Mouse (Mus musculus): ENCODE results near the gene Jmjd8. TPM values are rescaled to one million over a fixed set of nuclear protein-coding genes. Genes with fewer than 3 reads are reported as not detected.
A peak's percentile ranks its signal among the peaks of the same experiment; 100 is the strongest.

The Jmjd8 gene
- polyA plus RNA-seq, 1 experiment from 2014 or later, result 36.7 TPM

GRCm38 (mm10) chr17:25835301-25835700 lies 6.6 kb downstream of the Jmjd8 start:
- Histone ChIP-seq H3K27ac (replicated peaks) (no peak overlapping the region), H3K9me3 (no peaks in the 10 kb centered on the region), H3K4me2 (peak overlapping the region; percentile 99), H3K36me3 (peaks cover 63% of the 10 kb centered on the region), H3K27me3 (replicated peaks) (no peaks in the 10 kb centered on the region), H3K4me3 (peak overlapping the region; percentile 74; the same call in 1 of the 2 replicates), H3K9ac (peak overlapping the region; percentile 92), H3K4me1 (peaks cover 68% of the 10 kb centered on the region)
- 91% methylated on average over 7 of the region's 7 CpGs for WGBS
- ATAC-seq (ENCODE audit: extremely low read depth, insufficient number of reproducible peaks, low FRiP score, low TSS enrichment), result no peak

DNA sequence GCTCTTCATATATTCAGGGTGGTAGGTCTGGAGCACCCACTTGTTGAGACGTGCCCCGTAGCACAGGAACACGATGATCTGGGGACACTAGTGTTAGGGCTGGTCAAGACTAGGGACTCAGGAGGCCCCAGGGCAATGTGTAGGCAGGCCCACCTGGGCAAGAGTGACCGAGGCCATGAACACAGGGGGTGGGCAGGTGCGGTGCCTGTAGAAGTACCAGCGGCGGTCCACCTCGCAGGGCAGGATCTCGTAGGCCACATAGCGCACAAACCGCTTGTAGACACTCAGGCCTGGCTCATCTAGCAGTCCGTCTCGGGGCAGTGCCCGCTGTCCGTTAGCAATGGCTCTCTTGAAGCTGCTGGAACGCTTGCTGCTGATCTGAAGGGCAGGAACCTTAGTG lies 7.1 kb downstream of the Jmjd8 start:
- no peak overlapping the region for H3K4me3 ChIP-seq
- H3K36me3 ChIP-seq, result peaks cover 63% of the 10 kb centered on the region
- peaks cover 63% of the 10 kb centered on the region for H3K4me1 ChIP-seq
- H3K4me2 ChIP-seq, result peak overlapping the region; percentile 86
- WGBS, result 94% methylated on average over 16 of the region's 16 CpGs
- H3K27ac ChIP-seq (replicated peaks), result 0 out of 2 replicates have a peak overlapping the region, but pooled peaks have one; percentile 74
- H3K9me3 ChIP-seq, result no peaks in the 10 kb centered on the region
- peak overlapping the region; percentile 92; the same call in 1 of the 2 replicates for H3K9ac ChIP-seq
- H3K27me3 ChIP-seq (replicated peaks), result no peaks in the 10 kb centered on the region
- ATAC-seq (ENCODE audit: extremely low read depth, insufficient number of reproducible peaks, low FRiP score, low TSS enrichment), result no peak

- peaks cover 63% of the 10 kb centered on the region for H3K36me3 ChIP-seq
Observed at GRCm38 (mm10) chr17:25836397-25837075, 7.9 kb downstream of the Jmjd8 start.

GRCm38 (mm10) chr17:25837076-25837410 lies 8.4 kb downstream of the Jmjd8 start, which contains the start of gene Rhbdl1:
Gene Rhbdl1 (minus strand): TSS chr17:25837295.
- Histone ChIP-seq H3K4me1 (peaks cover 51% of the 10 kb centered on the region), H3K9me3 (no peaks in the 10 kb centered on the region), H3K36me3 (peaks cover 64% of the 10 kb centered on the region), H3K4me3 (peak within 1 kb of the TSS; percentile 53), H3K9ac (peak within 1 kb of the TSS; percentile 84), H3K27ac (replicated peaks) (peak within 1 kb of the TSS; percentile 74), H3K4me2 (peak within 1 kb of the TSS; percentile 86), H3K27me3 (replicated peaks) (no peaks in the 10 kb centered on the region)
- no peak for ATAC-seq (ENCODE audit: extremely low read depth, insufficient number of reproducible peaks, low FRiP score, low TSS enrichment)
- 2% methylated on average over 29 of the region's 29 CpGs for WGBS

More at GRCm38 (mm10) chr17:25836397-25837075, 7.9 kb downstream of the Jmjd8 start:
- H3K4me3 ChIP-seq, result peak overlapping the region; percentile 53
- peak overlapping the region; percentile 84 for H3K9ac ChIP-seq
- H3K9me3 ChIP-seq, result no peaks in the 10 kb centered on the region
- no peaks in the 10 kb centered on the region for H3K27me3 ChIP-seq (replicated peaks)
- H3K4me2 ChIP-seq, result peak overlapping the region; percentile 86
- H3K27ac ChIP-seq (replicated peaks), result peak overlapping the region; percentile 74
- 20% methylated on average over 21 of the region's 23 CpGs for WGBS
- no peak for ATAC-seq (ENCODE audit: extremely low read depth, insufficient number of reproducible peaks, low FRiP score, low TSS enrichment)
- peaks cover 56% of the 10 kb centered on the region for H3K4me1 ChIP-seq

- peak overlapping the region; percentile 84 for H3K9ac ChIP-seq
- no peaks in the 10 kb centered on the region for H3K27me3 ChIP-seq (replicated peaks)
Observed at GRCm38 (mm10) chr17:25837533-25837932, 8.9 kb downstream of the Jmjd8 start.

GRCm38 (mm10) chr17:25838904-25839303 lies 10.2 kb downstream of the Jmjd8 start:
- Histone ChIP-seq H3K4me2 (no peak overlapping the region), H3K9me3 (no peaks in the 10 kb centered on the region)

More at GRCm38 (mm10) chr17:25837533-25837932, 8.9 kb downstream of the Jmjd8 start:
- peaks cover 69% of the 10 kb centered on the region for H3K36me3 ChIP-seq
- H3K27ac ChIP-seq (replicated peaks), result peak overlapping the region; percentile 74
- WGBS, result 44% methylated on average over 3 of the region's 3 CpGs
- H3K4me1 ChIP-seq, result peaks cover 49% of the 10 kb centered on the region
- H3K4me2 ChIP-seq, result peak overlapping the region; percentile 86
- no peaks in the 10 kb centered on the region for H3K9me3 ChIP-seq
- no peak for ATAC-seq (ENCODE audit: extremely low read depth, insufficient number of reproducible peaks, low FRiP score, low TSS enrichment)
- peak overlapping the region; percentile 53; the same call in 1 of the 2 replicates for H3K4me3 ChIP-seq

GRCm38 (mm10) chr17:25839455-25840235 lies 11.0 kb downstream of the Jmjd8 start:
- Histone ChIP-seq H3K27ac (replicated peaks) (no peak overlapping the region), H3K9me3 (no peaks in the 10 kb centered on the region), H3K36me3 (peaks cover 68% of the 10 kb centered on the region), H3K4me2 (no peak overlapping the region), H3K9ac (no peak overlapping the region), H3K4me3 (no peak overlapping the region), H3K4me1 (peaks cover 53% of the 10 kb centered on the region), H3K27me3 (replicated peaks) (no peaks in the 10 kb centered on the region)
- ATAC-seq (ENCODE audit: extremely low read depth, insufficient number of reproducible peaks, low FRiP score, low TSS enrichment), result no peak
- 82% methylated on average over 14 of the region's 14 CpGs for WGBS

More at GRCm38 (mm10) chr17:25838904-25839303, 10.2 kb downstream of the Jmjd8 start:
- Histone ChIP-seq H3K27ac (replicated peaks) (no peak overlapping the region), H3K27me3 (replicated peaks) (no peaks in the 10 kb centered on the region), H3K4me3 (no peak overlapping the region), H3K4me1 (peaks cover 58% of the 10 kb centered on the region), H3K9ac (0 out of 2 replicates have a peak overlapping the region, but pooled peaks have one; percentile 5), H3K36me3 (peaks cover 71% of the 10 kb centered on the region)
- 79% methylated on average over 4 of the region's 4 CpGs for WGBS
- ATAC-seq (ENCODE audit: extremely low read depth, insufficient number of reproducible peaks, low FRiP score, low TSS enrichment), result no peak

DNA sequence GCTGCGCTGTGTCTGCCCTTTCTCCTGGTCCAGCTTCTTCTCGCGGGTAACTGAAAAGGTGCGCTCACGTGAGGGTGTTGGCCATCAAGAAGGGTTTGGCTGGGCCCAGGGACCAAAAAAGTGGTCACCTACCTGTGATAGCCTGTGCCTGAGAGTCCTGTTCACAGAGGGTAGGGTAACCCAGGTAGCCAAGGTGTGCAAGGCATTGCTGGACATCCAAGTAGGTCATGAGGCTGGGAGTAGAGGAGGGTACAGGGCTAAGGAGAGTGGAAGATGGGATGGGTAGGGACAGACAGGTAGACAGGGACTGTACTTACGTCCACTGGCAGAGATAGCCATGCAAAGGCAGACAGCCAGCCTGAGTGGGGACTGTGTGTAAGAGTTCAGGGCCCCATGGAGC lies 11.9 kb downstream of the Jmjd8 start:
- Histone ChIP-seq H3K4me3 (no peak overlapping the region), H3K9ac (no peak overlapping the region), H3K9me3 (no peaks in the 10 kb centered on the region), H3K27ac (replicated peaks) (no peak overlapping the region), H3K27me3 (replicated peaks) (no peaks in the 10 kb centered on the region), H3K36me3 (peaks cover 62% of the 10 kb centered on the region), H3K4me1 (peaks cover 49% of the 10 kb centered on the region), H3K4me2 (no peak overlapping the region)
- 95% methylated on average over 6 of the region's 6 CpGs for WGBS
- no peak for ATAC-seq (ENCODE audit: extremely low read depth, insufficient number of reproducible peaks, low FRiP score, low TSS enrichment)

DNA sequence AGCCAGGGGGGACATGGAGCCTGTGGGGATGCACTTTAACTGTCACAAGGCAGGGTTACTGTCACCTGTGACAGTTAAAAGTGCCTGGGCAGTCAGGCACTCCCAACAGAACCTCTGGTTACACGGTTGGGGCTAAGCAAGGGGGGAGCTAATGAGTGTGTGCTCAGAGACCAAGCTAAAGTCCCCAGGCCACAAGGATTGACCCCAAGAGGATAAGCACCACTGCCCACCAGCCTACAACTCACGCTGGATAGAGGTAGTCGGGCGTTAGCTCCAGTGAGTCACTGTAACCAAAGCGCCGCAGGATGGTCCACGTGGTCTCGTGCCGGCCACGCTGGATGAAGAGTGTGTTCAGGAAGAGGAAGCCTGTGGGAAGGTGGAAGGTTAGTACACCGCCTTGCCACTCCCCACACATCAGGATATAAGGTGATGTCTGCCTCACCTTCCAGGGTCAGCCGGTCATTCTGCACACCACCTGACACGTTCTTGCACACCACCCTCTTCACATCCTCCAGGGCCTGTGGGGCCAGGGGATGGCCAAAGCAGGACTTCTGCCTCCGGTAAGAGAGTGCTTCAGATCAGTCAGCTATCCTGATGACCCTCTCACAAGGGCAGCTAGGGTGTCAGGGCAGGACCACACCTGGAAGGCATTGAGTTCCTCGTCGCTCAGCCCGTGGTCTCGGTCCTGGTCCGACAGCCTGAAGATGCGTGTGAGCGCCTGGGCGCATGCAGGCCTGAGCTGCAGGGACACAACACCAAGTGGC lies 12.6 kb downstream of the Jmjd8 start, which contains the start of gene Gm20683:
Gm20683 (minus strand) TSS at position 647 of the 764 bp plus-strand sequence.
- no peak for ATAC-seq (ENCODE audit: extremely low read depth, insufficient number of reproducible peaks, low FRiP score, low TSS enrichment)
- H3K27ac ChIP-seq (replicated peaks), result no peak within 1 kb of the TSS
- no peak within 1 kb of the TSS for H3K4me2 ChIP-seq
- peaks cover 63% of the 10 kb centered on the region for H3K36me3 ChIP-seq
- H3K9ac ChIP-seq, result no peak within 1 kb of the TSS
- WGBS, result 89% methylated on average over 22 of the region's 22 CpGs
- no peaks in the 10 kb centered on the region for H3K27me3 ChIP-seq (replicated peaks)
- peaks cover 41% of the 10 kb centered on the region for H3K4me1 ChIP-seq
- no peak within 1 kb of the TSS for H3K4me3 ChIP-seq
- H3K9me3 ChIP-seq, result no peaks in the 10 kb centered on the region

DNA sequence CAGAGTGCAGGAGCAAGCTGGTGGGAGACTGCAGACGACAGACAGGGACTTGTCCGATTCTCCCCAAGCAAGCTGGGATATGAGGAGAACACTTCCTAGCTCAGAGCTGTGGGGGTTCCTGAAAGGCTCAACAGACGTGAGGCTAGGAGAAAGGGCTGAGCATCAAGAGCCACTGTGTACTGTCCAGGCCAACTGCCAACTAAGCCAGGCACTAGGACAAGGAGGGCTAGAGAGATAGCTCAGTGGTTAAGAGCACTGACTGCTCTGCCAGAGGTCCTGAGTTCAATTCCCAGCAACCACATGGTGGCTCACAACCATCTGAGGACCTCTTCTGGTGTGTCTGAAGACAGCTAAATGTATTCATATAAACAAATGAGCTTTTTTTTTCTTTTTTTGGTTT lies 13.8 kb downstream of the Jmjd8 start:
- no peak overlapping the region for H3K4me2 ChIP-seq
- H3K9ac ChIP-seq, result no peak overlapping the region
- no peak overlapping the region for H3K4me3 ChIP-seq
- WGBS, result 80% methylated on average over 3 of the region's 3 CpGs
- no peaks in the 10 kb centered on the region for H3K9me3 ChIP-seq
- peaks cover 72% of the 10 kb centered on the region for H3K36me3 ChIP-seq
- H3K27ac ChIP-seq (replicated peaks), result no peak overlapping the region
- ATAC-seq (ENCODE audit: extremely low read depth, insufficient number of reproducible peaks, low FRiP score, low TSS enrichment), result no peak
- no peaks in the 10 kb centered on the region for H3K27me3 ChIP-seq (replicated peaks)
- H3K4me1 ChIP-seq, result peaks cover 29% of the 10 kb centered on the region

GRCm38 (mm10) chr17:25843122-25843521 lies 14.5 kb downstream of the Jmjd8 start:
- Histone ChIP-seq H3K36me3 (peaks cover 72% of the 10 kb centered on the region), H3K27me3 (replicated peaks) (no peaks in the 10 kb centered on the region), H3K9me3 (no peaks in the 10 kb centered on the region), H3K4me2 (peak overlapping the region; percentile 88), H3K9ac (peak overlapping the region; percentile 95), H3K4me3 (peak overlapping the region; percentile 84), H3K4me1 (peaks cover 23% of the 10 kb centered on the region), H3K27ac (replicated peaks) (peak overlapping the region; percentile 88; the same call in 1 of the 2 replicates)
- WGBS, result 86% methylated on average over 4 of the region's 4 CpGs
- ATAC-seq (ENCODE audit: extremely low read depth, insufficient number of reproducible peaks, low FRiP score, low TSS enrichment), result no peak
